Mouse (Mus musculus): ENCODE measurements around the gene Rfpl4b.

DNA sequence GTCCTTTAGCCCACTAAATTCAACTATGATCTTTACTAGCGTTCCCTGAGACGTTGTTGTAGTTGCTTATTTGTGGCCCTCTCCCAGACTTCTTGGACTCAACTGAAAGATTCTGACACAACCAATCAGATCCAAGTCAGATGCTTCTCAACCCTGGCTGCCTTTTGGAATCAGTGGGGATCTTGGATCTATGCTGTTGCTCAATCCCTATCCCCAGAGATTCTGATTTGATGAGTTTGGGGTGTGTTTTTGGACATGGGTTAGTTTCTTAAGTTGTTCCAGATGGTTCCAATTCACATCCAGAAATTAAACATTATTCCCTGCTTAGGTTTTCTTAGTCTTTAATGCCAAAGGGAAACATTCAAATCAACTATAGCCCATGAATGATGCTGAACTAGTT, 15.5 kb downstream of the Rfpl4b start:
- no peak for TF ChIP-seq POLR2AphosphoS2 (IDR thresholded peaks at IDR 0.05; ENCODE audit: low read depth, low read length)
- TF ChIP-seq ZNF384 (IDR thresholded peaks at IDR 0.05; ENCODE audit: low read depth, low read length), result no peak
- TF ChIP-seq EP300 (IDR thresholded peaks at IDR 0.05; ENCODE audit: low read length), result no peak
- TF ChIP-seq MAZ (IDR thresholded peaks at IDR 0.05; ENCODE audit: low read depth, low read length), result no peak
- TF ChIP-seq CTCF (conservative IDR thresholded peaks at IDR 0.05 in 1 of 2, IDR thresholded peaks at IDR 0.05 in 1 of 2; ENCODE audit: low read depth in 2 of 2, low read length in 2 of 2), result no peak
- TF ChIP-seq MAX (IDR thresholded peaks at IDR 0.05; ENCODE audit: low read length), result no peak
- TF ChIP-seq POLR2A (IDR thresholded peaks at IDR 0.05; ENCODE audit: low read depth, low read length), result no peak
- TF ChIP-seq RAD21 (IDR thresholded peaks at IDR 0.05; ENCODE audit: low read depth, low read length), result no peak
- no peak for TF ChIP-seq HCFC1 (IDR thresholded peaks at IDR 0.05; ENCODE audit: low read depth, low read length)

Data from CH12.LX (cell line).